Mouse (Mus musculus) C2C12 (cell line): ENCODE data around the gene Map3k14.

Experiments used
- CTCF ChIP-seq: IDR thresholded peaks from one replicate; pipeline ENCODE4 v1.5.1; 2011; ENCODE audit not compliant: control insufficient read depth, insufficient read depth, insufficient read length
- MAX ChIP-seq: IDR thresholded peaks from one replicate; pipeline ENCODE4 v1.6.1; 2011; ENCODE audit warnings: mild to moderate bottlenecking, control low read depth
- MYOD1 ChIP-seq: IDR thresholded peaks from one replicate; pipeline ENCODE4 v1.6.1; 2011; ENCODE audit warnings: low read depth; ENCODE audit not compliant: control insufficient read depth, insufficient read length
- MYOG ChIP-seq: IDR thresholded peaks from one replicate; pipeline ENCODE4 v1.6.1; 2011; ENCODE audit not compliant: control insufficient read depth, insufficient read length; ENCODE audit errors: extremely low read depth

DNA sequence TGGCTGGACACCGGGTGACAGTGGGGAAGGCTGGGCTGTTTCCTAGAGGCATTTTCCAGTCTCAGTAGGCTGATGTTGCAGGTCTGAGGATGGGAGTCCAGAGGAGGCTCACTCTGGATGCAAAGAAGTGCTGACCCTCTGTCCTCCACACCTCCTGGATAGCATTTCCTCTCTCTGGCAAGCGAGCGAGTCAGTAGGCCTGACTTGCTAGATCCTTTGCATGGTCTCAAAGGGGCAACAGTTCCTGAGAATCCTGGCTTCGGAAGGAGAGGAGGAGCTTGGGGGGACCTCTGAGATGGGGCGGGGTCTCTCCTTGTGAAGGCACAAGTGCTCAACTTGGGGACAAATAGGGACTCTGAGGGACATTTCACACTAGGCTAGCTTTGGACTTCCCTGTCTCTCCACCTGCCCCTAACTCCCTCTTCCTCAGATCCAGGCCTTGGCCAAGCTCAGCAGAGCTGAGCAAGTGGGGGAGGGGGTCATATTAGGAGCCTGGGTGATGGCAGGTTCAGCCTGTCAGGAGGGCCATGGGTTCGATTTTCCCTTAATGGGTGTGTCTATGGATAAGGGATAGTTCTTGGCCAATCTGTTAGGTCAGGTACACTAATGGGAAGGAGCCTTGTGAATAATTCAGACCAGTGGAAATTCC lies 94.8 kb downstream of the Map3k14 start:
- TF ChIP-seq CTCF (no peak), MYOG (no peak), MAX (no peak), MYOD1 (no peak)
